Mouse (Mus musculus) embryonic facial prominence, embryonic 12.5 days (tissue): ENCODE results near the gene Ebf4. TPM values are rescaled to one million over a fixed set of nuclear protein-coding genes. Genes with fewer than 3 reads are reported as not detected.

Experiments used
- ATAC-seq: fragments of 200-750 bp; cut with Nextera tagmentation; 2 replicates; pipeline ENCODE4 v1.8.0; 2017; ENCODE audit not compliant: insufficient number of reproducible peaks, insufficient read depth, low FRiP score, low TSS enrichment
- H3K27ac ChIP-seq: fragments of 300-500 bp; sonication (generic); 2 replicates; pipeline ENCODE4 v1.5.1; 2016; ENCODE audit warnings: mild to moderate bottlenecking
- H3K27me3 ChIP-seq: fragments of 300-500 bp; sonication (generic); 2 replicates; pipeline ENCODE4 v1.6.1; 2016; ENCODE audit warnings: mild to moderate bottlenecking, moderate library complexity
- H3K36me3 ChIP-seq: fragments of 300-500 bp; sonication (generic); 2 replicates; pipeline ENCODE4 v1.6.1; 2016; ENCODE audit warnings: mild to moderate bottlenecking
- H3K4me1 ChIP-seq: fragments of 300-500 bp; sonication (generic); 2 replicates; pipeline ENCODE4 v1.6.1; 2016
- H3K4me2 ChIP-seq: fragments of 300-500 bp; sonication (generic); replicated peaks from 2 replicates; pipeline ENCODE4 v1.6.1; 2016; ENCODE audit warnings: mild to moderate bottlenecking, moderate library complexity
- H3K4me3 ChIP-seq: fragments of 300-500 bp; sonication (generic); 2 replicates; pipeline ENCODE4 v1.5.1; 2016; ENCODE audit warnings: mild to moderate bottlenecking
- H3K9ac ChIP-seq: fragments of 300-500 bp; sonication (generic); 2 replicates; pipeline ENCODE4 v1.6.1; 2016; ENCODE audit warnings: mild to moderate bottlenecking, moderate library complexity
- H3K9me3 ChIP-seq: fragments of 300-500 bp; sonication (generic); 2 replicates; pipeline ENCODE4 v1.6.1; 2016; ENCODE audit warnings: mild to moderate bottlenecking, moderate library complexity
- WGBS: fragments of 180-500 bp; shearing (Covaris S2); methylation state at CpG from one replicate; pipeline ENCODE4 v1.1.7; 2016; 5-methylcytosine and 5-hydroxymethylcytosine counted together
- polyA plus RNA-seq: library from polyadenylated mRNA; unstranded; fragments of >200 nt; fragmentation: Nextera tagmentation; extraction: Ambion mirVana; gene quantifications from 2 replicates; pipeline ENCODE4 v1.2.1, GENCODE M21; 2016

Ebf4 gene
- polyA plus RNA-seq, 1 experiment from 2014 or later = 4.6 TPM

DNA sequence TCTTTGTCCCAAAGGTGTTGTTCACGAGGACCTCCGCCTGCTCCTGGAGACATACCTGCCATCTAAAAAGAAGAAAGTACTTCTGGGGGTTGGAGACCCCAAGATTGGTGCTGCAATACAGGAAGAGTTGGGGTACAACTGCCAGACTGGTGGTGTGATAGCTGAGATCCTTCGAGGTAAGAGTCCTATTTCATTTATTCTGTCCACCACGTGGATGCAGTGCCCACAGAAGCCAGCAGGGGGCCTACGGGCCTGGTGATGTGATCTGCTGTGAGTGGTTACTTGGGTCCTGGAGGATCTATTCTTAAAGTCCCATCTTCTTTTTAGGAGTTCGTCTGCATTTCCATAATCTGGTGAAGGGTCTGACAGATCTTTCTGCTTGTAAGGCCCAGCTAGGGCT is 19.3 kb upstream of the Ebf4 start:
- Histone ChIP-seq H3K9ac (0 out of 2 replicates have a peak overlapping the region, but pooled peaks have one; percentile 92), H3K27me3 (no peaks in the 10 kb centered on the region), H3K4me3 (peak overlapping the region; percentile 87), H3K4me1 (peaks cover 24% of the 10 kb centered on the region), H3K4me2 (peak overlapping the region; percentile 69), H3K9me3 (no peaks in the 10 kb centered on the region), H3K36me3 (peaks cover 50% of the 10 kb centered on the region), H3K27ac (no peak overlapping the region)
- ATAC-seq = no peak
- 48% methylated on average over 6 of the region's 6 CpGs for WGBS

DNA sequence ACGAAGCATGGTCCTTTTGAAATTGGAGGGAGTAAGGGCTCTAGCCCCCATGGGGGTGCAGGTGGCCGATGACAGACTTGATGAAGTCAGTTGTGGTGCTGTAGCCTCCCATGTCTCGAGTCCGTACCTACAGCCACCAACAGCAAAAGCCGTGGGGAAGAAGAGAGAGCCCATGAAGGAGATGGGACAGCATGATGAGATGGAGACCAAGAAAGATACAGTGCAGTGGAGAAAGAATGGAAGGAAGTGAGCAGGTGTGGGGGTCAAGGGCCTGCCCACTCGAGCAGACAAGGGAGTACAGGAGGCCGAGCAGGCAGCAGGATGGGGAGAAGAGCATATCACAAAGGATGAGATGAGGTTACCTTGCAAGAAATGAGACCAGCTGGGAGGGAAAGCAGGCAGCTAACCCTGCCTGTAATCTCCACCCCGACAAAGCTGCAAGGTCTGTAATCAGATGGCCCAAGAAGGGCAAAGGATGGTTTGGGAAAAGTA is 15.3 kb upstream of the Ebf4 start:
- Histone ChIP-seq H3K36me3 (peaks cover 61% of the 10 kb centered on the region), H3K4me3 (no peak overlapping the region), H3K4me2 (no peak overlapping the region), H3K27ac (no peak overlapping the region), H3K9me3 (no peaks in the 10 kb centered on the region), H3K27me3 (no peaks in the 10 kb centered on the region), H3K4me1 (peaks cover 28% of the 10 kb centered on the region), H3K9ac (no peak overlapping the region)
- WGBS = 36% methylated on average over 8 of the region's 8 CpGs
- ATAC-seq = no peak

DNA sequence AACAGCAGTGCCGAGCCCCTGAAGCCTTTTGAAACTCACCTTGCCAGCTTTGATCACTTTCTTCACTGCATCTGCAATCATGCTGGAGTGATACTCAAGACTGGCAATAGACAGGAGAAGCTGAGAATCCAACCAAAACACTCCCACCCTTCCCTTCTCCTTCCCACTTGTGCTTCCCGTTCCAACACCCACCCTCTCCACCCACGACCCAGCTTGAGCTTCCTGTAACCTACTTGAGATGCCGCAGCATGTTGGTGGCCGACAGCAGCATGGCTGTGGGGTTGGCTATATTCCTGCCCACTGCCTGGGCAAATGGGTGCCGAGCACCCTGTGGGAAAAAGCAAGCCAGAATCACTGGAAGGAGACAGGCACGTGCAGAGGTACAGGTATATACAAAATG is 14.7 kb upstream of the Ebf4 start:
- Histone ChIP-seq H3K4me1 (peaks cover 30% of the 10 kb centered on the region), H3K27ac (no peak overlapping the region), H3K9ac (no peak overlapping the region), H3K4me3 (no peak overlapping the region), H3K9me3 (no peaks in the 10 kb centered on the region), H3K36me3 (peaks cover 61% of the 10 kb centered on the region), H3K27me3 (no peaks in the 10 kb centered on the region), H3K4me2 (no peak overlapping the region)
- ATAC-seq = no peak
- WGBS = 67% methylated on average over 7 of the region's 7 CpGs

DNA sequence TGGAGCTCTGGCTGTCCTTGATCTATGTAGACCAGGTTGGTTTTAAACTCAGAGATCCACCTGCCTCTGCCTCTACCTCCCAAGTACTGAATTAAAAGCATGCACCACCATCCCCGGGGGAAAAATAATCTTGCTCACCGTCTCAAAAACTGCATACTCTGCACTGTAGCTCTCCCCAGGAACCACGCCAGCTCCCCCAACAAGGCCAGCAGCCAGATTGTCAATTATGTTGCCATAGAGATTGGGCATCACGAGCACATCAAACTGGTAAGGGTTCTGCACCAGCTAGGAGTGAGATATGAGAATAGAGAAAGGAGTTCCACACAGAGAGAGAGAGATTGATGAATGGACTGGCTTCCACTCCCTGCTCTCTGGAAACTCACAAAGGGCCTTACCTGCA is 14.2 kb upstream of the Ebf4 start:
- Histone ChIP-seq H3K4me2 (no peak overlapping the region), H3K4me1 (peaks cover 24% of the 10 kb centered on the region), H3K27me3 (no peaks in the 10 kb centered on the region), H3K4me3 (no peak overlapping the region), H3K9me3 (no peaks in the 10 kb centered on the region), H3K36me3 (peaks cover 56% of the 10 kb centered on the region), H3K27ac (no peak overlapping the region), H3K9ac (no peak overlapping the region)
- WGBS = 69% methylated on average over 4 of the region's 4 CpGs
- no peak for ATAC-seq

DNA sequence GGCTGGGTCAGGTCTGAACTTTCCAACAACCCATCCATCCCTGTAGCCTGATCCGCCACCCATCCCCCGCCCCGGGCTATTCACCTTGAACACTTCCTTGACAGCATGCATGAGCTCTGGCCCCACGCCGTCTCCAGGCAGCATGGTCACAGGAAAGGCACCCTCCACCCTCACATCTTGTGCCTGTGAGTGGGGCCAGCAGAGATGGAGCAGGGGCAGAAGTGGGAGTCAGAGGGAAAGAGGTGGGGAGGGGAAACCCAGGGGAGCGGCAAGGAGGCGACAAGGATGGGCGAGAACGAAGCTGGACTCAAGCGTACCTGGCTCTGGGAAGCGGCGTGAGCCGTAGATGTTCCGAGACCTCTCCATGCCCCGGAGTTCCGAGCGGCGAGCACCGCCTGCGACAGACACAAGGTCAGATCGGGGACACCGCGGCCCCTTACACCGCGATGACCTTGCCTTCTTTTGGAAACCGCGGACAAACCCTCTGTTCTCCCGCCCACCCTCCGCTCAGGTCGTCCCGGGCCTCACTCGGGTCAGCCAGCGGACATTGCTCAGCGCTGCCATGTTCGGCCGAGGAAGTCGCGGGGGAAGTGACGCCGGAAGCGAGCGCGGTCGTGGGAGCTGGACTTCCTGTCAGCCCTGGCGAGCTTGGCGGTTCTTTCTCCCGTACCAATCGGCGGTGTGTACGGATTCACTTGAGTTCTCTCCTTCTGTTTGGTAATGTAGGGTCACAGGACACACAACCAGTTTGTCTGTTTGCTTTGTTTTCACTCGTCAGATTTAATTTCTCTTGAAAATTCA is 10.9 kb upstream of the Ebf4 start, which contains the start of gene Idh3b:
TSS of gene Idh3b (minus strand) at position 694 of the 801 bp plus-strand sequence.
- H3K27ac ChIP-seq = peak within 1 kb of the TSS; percentile 63
- H3K4me1 ChIP-seq = peaks cover 11% of the 10 kb centered on the region

DNA sequence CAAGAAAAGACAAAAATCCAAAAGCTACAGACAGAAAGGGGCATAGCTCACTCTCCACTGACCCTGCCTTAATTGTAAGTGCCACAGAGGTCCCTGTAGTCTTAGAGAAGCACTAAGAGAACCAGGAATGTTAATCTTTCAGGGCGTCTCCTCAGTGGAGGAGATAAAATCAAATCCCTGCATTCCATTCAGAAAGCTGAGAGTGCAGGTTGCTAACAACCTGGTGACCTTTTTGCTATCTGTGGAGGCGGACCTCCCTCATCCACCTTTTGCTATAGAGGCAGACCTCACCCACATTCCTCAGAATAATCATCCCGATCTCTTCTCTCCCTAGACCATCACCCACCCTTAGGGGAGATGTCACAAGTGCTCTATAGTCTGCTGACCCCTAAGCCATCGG is 5.9 kb upstream of the Ebf4 start:
- no peak overlapping the region for H3K27ac ChIP-seq
- H3K4me2 ChIP-seq = no peak overlapping the region
- H3K9me3 ChIP-seq = no peaks in the 10 kb centered on the region
- 0 out of 2 replicates have a peak, but pooled peaks cover 2% of the 10 kb centered on the region for H3K27me3 ChIP-seq
- H3K4me3 ChIP-seq = no peak overlapping the region
- H3K4me1 ChIP-seq = peaks cover 19% of the 10 kb centered on the region
- H3K36me3 ChIP-seq = no peaks in the 10 kb centered on the region
- WGBS = 62% methylated on average over 4 of the region's 4 CpGs
- H3K9ac ChIP-seq = no peak overlapping the region
- no peak for ATAC-seq

More for the DNA sequence above, 10.9 kb upstream of the Ebf4 start, which contains the start of gene Idh3b:
- 1% methylated on average over 51 of the region's 51 CpGs for WGBS
- Histone ChIP-seq H3K9me3 (no peaks in the 10 kb centered on the region), H3K4me2 (peak within 1 kb of the TSS; percentile 98), H3K27me3 (no peaks in the 10 kb centered on the region), H3K4me3 (peak within 1 kb of the TSS; percentile 87), H3K36me3 (peaks cover 27% of the 10 kb centered on the region), H3K9ac (peak within 1 kb of the TSS; percentile 92)
- peak; percentile 73 for ATAC-seq

DNA sequence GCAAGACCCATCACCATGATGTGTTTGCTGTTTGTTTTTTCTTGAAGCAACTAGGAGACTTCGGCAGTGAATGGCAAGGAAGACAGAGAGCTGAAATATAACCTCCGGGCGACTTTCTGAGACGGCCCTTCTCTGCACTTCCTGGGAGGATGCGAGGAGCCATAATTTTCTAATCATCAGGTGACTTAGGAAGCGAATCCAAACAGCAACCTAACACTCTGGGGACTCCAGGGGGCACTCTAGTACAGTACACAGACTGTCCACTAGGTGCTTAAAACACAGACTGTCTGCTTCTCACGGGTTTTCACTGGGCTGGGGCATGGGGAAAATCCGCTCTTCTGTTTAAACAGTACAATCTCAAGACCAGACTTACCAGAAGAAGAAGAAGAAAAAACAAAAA is 3.5 kb upstream of the Ebf4 start:
- peaks cover 31% of the 10 kb centered on the region for H3K4me1 ChIP-seq
- no peak overlapping the region for H3K4me2 ChIP-seq
- H3K4me3 ChIP-seq = no peak overlapping the region
- peaks cover 14% of the 10 kb centered on the region for H3K27me3 ChIP-seq
- H3K9ac ChIP-seq = no peak overlapping the region
- no peaks in the 10 kb centered on the region for H3K9me3 ChIP-seq
- no peak overlapping the region for H3K27ac ChIP-seq
- no peak for ATAC-seq
- no peaks in the 10 kb centered on the region for H3K36me3 ChIP-seq
- WGBS = 9% methylated on average over 8 of the region's 8 CpGs

DNA sequence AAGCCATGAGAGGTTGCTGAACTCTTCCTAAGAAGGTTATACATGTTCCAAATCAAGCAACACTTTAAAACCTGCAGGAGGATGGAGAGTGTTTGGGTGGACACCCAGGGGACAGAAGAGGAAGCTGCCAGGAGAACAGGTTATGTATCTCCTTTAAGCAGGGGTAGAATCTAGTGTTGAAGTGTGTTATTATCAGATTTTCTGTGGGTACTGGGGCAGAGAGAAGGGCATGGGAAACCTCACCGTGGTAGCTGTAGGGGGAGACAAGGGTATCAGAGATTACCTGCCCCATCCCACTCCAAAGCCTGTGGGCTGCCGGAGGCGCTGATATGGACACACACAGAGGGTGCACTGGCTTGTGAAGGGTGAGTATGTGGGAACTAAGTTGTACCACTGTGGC is 2.0 kb upstream of the Ebf4 start:
- Histone ChIP-seq H3K9ac (no peak overlapping the region), H3K4me1 (peaks cover 37% of the 10 kb centered on the region), H3K36me3 (no peaks in the 10 kb centered on the region), H3K27me3 (peaks cover 30% of the 10 kb centered on the region), H3K4me2 (peak overlapping the region; percentile 65; the same call in 1 of the 2 replicates), H3K9me3 (no peaks in the 10 kb centered on the region), H3K27ac (no peak overlapping the region), H3K4me3 (no peak overlapping the region)
- 67% methylated on average over 3 of the region's 3 CpGs for WGBS
- peak; percentile 12; the same call in 1 of the 2 replicates for ATAC-seq

DNA sequence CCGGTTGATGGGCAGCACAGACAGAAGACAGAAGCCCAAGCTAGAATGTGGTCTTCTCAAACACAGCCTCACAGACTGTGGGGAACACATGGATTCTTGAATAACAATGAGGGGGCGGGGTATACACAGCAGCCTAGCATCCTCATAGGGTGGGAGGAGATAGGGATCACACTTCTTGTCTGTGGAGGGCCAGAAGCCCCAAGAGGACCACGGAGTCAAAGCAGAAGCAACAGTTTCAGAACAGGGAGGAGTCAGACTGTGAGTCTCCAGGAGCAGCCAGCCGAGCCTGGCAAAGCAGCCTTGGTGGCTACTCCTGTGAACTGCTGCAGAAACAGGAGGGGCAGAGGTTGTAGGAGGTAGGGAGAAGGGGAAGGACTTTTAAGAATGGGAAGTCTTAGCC is 1.5 kb upstream of the Ebf4 start:
- Histone ChIP-seq H3K9me3 (no peaks in the 10 kb centered on the region), H3K4me1 (peaks cover 37% of the 10 kb centered on the region), H3K27me3 (peaks cover 32% of the 10 kb centered on the region), H3K4me3 (no peak overlapping the region), H3K9ac (no peak overlapping the region), H3K27ac (no peak overlapping the region), H3K4me2 (peak overlapping the region; percentile 65; the same call in 1 of the 2 replicates), H3K36me3 (no peaks in the 10 kb centered on the region)
- WGBS = 6% methylated on average over 4 of the region's 4 CpGs
- ATAC-seq = peak; percentile 31; the same call in 1 of the 2 replicates

DNA sequence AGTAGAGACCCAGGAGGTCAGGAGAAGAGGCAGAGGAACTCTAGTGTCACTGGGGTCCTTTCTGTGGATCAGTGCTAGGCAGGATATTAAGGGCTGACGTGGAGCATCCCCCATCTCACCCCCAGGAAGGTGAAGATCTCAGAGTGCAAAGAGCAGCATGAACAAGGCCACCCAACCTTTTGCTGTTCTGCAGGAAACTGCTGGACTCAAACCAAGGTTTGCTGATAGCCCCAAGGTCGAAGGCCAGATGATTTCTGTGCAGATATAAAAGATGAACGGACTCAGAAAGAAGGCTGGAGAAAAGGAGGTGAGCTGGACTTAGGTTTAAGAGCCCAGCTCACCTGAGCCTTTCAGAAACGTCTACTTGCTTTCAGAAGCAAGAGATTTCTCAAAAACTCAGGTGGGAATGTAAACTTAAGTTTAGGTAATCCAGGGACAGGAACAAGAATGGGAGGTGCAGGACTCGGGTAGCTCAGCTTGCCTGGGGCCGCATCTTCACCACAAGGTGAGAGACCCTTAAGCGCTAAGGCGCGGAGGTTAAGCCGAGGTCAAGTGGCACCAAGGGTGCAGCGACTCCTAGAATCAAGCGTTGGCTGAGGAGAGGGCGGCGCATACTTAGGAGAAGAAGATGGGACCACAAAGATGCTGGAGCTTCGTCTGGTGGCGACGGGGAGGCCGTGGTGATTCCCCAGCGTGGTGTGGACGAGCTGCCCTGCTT is 592 bp upstream of the Ebf4 start:
- H3K36me3 ChIP-seq = no peaks in the 10 kb centered on the region
- peak overlapping the region; percentile 65 for H3K4me2 ChIP-seq
- peak overlapping the region; percentile 65 for H3K27ac ChIP-seq
- no peaks in the 10 kb centered on the region for H3K9me3 ChIP-seq
- 8% methylated on average over 20 of the region's 20 CpGs for WGBS
- ATAC-seq = no peak
- H3K27me3 ChIP-seq = peaks cover 32% of the 10 kb centered on the region
- peak overlapping the region; percentile 81 for H3K9ac ChIP-seq
- peak overlapping the region; percentile 72 for H3K4me3 ChIP-seq
- H3K4me1 ChIP-seq = peaks cover 37% of the 10 kb centered on the region

DNA sequence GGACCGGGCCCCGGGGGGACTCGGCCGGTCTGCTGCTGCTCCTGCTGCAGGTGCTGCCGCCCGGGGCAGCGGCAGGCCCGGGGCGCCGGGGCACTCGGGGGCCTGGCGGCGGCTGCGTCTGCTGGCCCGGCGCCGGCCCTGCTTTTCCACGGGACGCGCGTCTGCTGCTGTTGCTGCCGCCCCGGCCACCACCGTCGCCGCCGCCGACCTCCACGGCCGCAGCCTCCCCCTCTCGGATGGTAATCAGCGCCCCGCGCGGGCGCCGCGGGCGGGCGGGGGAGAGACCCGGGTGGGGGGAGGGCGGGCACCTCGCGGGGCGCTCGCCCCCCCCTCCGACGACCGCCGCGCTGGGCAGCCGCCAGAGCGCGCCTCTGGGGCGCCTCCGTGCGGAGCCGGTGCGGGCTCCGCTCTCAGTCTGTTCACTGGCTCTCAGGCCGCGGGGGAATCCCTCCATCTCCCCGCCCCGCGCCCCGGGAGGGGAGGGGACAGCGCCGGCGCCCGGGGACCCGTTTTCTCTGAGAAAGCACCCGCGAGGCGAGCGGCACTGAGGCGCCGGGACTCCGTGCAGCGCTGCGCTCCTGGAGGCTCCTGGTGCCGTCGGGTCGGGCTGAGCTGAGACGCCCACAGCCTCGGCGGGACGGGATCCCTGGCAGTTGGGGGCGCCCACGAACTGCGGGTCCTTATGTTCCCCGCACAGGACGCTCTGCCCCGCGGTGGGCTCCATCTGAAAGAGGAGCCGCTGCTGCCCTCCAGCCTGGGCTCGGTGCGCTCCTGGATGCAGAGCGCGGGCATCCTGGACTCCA is 563 bp downstream of the Ebf4 start:
- Histone ChIP-seq H3K4me3 (peak overlapping the region; percentile 72), H3K27me3 (peaks cover 32% of the 10 kb centered on the region), H3K27ac (peak overlapping the region; percentile 65), H3K9me3 (no peaks in the 10 kb centered on the region), H3K4me1 (peaks cover 37% of the 10 kb centered on the region), H3K36me3 (no peaks in the 10 kb centered on the region), H3K9ac (peak overlapping the region; percentile 81), H3K4me2 (peak overlapping the region; percentile 65)
- WGBS = under 1% methylated on average over 70 of the region's 99 CpGs
- peak; percentile 37 for ATAC-seq
